Mouse (Mus musculus) CH12.LX (cell line): ENCODE results near the gene Plekha8. TPM values are rescaled to one million over a fixed set of nuclear protein-coding genes. Genes with fewer than 3 reads are reported as not detected.

Source experiments
- DNase-seq: peaks from one replicate; pipeline ENCODE4 v3.0.0-alpha.2; 2013; ENCODE audit errors: extremely low read depth
- H3K27ac ChIP-seq: 2 replicates; pipeline ENCODE4 v1.5.1; 2012; ENCODE audit warnings: low read depth, mild to moderate bottlenecking, control low read depth, moderate library complexity; ENCODE audit not compliant: insufficient read depth
- H3K27me3 ChIP-seq: replicated peaks from 2 replicates; pipeline ENCODE3; 2012; ENCODE audit warnings: inconsistent platforms
- H3K36me3 ChIP-seq, 2 experiments: replicated peaks in 1 of 2; 2 replicates each; pipeline versions ENCODE3 to v1.6.1; 2012; ENCODE audit warnings: inconsistent platforms in 1 of 2, low read length in 1 of 2, mild to moderate bottlenecking in 1 of 2, mixed read lengths in 1 of 2, moderate library complexity in 1 of 2; ENCODE audit not compliant: control insufficient read depth in 1 of 2, insufficient read depth in 1 of 2
- H3K4me1 ChIP-seq, 2 experiments: 2 replicates each; pipeline ENCODE4 v1.6.1; 2012; ENCODE audit warnings: inconsistent platforms in 1 of 2, moderate library complexity in 1 of 2; ENCODE audit not compliant: insufficient read depth in 2 of 2, control insufficient read depth in 1 of 2
- H3K4me2 ChIP-seq: 2 replicates; pipeline ENCODE4 v1.6.1; 2012; ENCODE audit warnings: low read depth, mild to moderate bottlenecking, control low read depth; ENCODE audit not compliant: poor library complexity, insufficient read depth, severe bottlenecking
- H3K4me3 ChIP-seq, 3 experiments: fragments of 150-350 bp in 1 of 3; sonication (generic) in 1 of 3; replicated peaks in 1 of 3; 2 replicates each; pipeline versions ENCODE3 to v1.5.1; 2011 to 2012; ENCODE audit warnings: low read depth in 2 of 3, low read length in 2 of 3, mild to moderate bottlenecking in 2 of 3, moderate library complexity in 2 of 3, control low read depth in 1 of 3, improper control_type of control experiment in 1 of 3, inconsistent platforms in 1 of 3, mixed read lengths in 1 of 3; ENCODE audit not compliant: poor library complexity in 1 of 3
- H3K79me2 ChIP-seq: replicated peaks from 2 replicates; pipeline ENCODE4 v1.6.1; 2012; ENCODE audit warnings: mild to moderate bottlenecking, moderate library complexity; ENCODE audit not compliant: control insufficient read depth, poor library complexity, insufficient read depth, severe bottlenecking; ENCODE audit errors: extremely low read depth
- H3K9ac ChIP-seq: 2 replicates; pipeline ENCODE4 v1.6.1; 2012; ENCODE audit warnings: low read depth, mild to moderate bottlenecking, control low read depth, moderate library complexity; ENCODE audit not compliant: insufficient read depth
- H3K9me3 ChIP-seq: replicated peaks from 2 replicates; pipeline ENCODE3; 2012; ENCODE audit warnings: low read length, inconsistent platforms, mixed read lengths
- CTCF ChIP-seq, 2 experiments: IDR thresholded peaks in 1 of 2; conservative IDR thresholded peaks in 1 of 2; 2 replicates each; pipeline ENCODE4 v1.5.1; 2011 to 2012; ENCODE audit warnings: low read depth in 2 of 2, low read length in 2 of 2, improper control_type of control experiment in 1 of 2, inconsistent platforms in 1 of 2, mild to moderate bottlenecking in 1 of 2, moderate library complexity in 1 of 2
- E2F4 ChIP-seq: IDR thresholded peaks from 2 replicates; pipeline ENCODE4 v1.6.1; 2011; ENCODE audit warnings: low read depth, low read length, improper control_type of control experiment; ENCODE audit not compliant: insufficient replicate concordance
- ELF1 ChIP-seq: IDR thresholded peaks from 2 replicates; pipeline ENCODE4 v1.6.1; 2014; ENCODE audit warnings: low read depth, mild to moderate bottlenecking, inconsistent platforms, low read length, improper control_type of control experiment
- GABPA ChIP-seq: IDR thresholded peaks from 2 replicates; pipeline ENCODE4 v1.6.1; 2012; ENCODE audit warnings: low read depth, low read length, improper control_type of control experiment, inconsistent platforms; ENCODE audit not compliant: insufficient replicate concordance
- HCFC1 ChIP-seq: IDR thresholded peaks from 2 replicates; pipeline ENCODE4 v1.6.1; 2012; ENCODE audit warnings: low read depth, mild to moderate bottlenecking, inconsistent platforms, low read length, improper control_type of control experiment
- IRF4 ChIP-seq: IDR thresholded peaks from 2 replicates; pipeline ENCODE4 v1.6.1; 2014; ENCODE audit warnings: low read depth, mild to moderate bottlenecking, inconsistent platforms, low read length, improper control_type of control experiment
- KAT2A ChIP-seq: IDR thresholded peaks from 2 replicates; pipeline ENCODE4 v1.6.1; 2012; ENCODE audit warnings: low read length, improper control_type of control experiment, inconsistent platforms; ENCODE audit not compliant: insufficient replicate concordance
- MAZ ChIP-seq: IDR thresholded peaks from 2 replicates; pipeline ENCODE4 v1.6.1; 2012; ENCODE audit warnings: low read depth, mild to moderate bottlenecking, inconsistent platforms, low read length, improper control_type of control experiment, moderate library complexity
- MEF2A ChIP-seq: IDR thresholded peaks from 2 replicates; pipeline ENCODE4 v1.6.1; 2014; ENCODE audit warnings: low read depth, mild to moderate bottlenecking, inconsistent platforms, low read length, improper control_type of control experiment, borderline replicate concordance
- MXI1 ChIP-seq: IDR thresholded peaks from 2 replicates; pipeline ENCODE4 v1.6.1; 2011; ENCODE audit warnings: mild to moderate bottlenecking, low read depth, low read length, improper control_type of control experiment
- MYC ChIP-seq: IDR thresholded peaks from 2 replicates; pipeline ENCODE4 v1.6.1; 2011; ENCODE audit warnings: low read depth, mild to moderate bottlenecking, improper control_type of control experiment, low read length
- NELFE ChIP-seq: IDR thresholded peaks from 2 replicates; pipeline ENCODE4 v1.6.1; 2011; ENCODE audit warnings: low read depth, low read length, improper control_type of control experiment
- PAX5 ChIP-seq: IDR thresholded peaks from 2 replicates; pipeline ENCODE4 v1.6.1; 2012; ENCODE audit warnings: low read length, inconsistent platforms, mixed read lengths
- POLR2A ChIP-seq: IDR thresholded peaks from 2 replicates; pipeline ENCODE4 v1.6.1; 2011; ENCODE audit warnings: low read depth, mild to moderate bottlenecking, improper control_type of control experiment, low read length
- RCOR1 ChIP-seq: conservative IDR thresholded peaks from 2 replicates; pipeline ENCODE4 v1.6.1; 2012; ENCODE audit warnings: low read depth, mild to moderate bottlenecking, inconsistent platforms, low read length, improper control_type of control experiment
- SMC3 ChIP-seq: IDR thresholded peaks from 2 replicates; pipeline ENCODE4 v1.6.1; 2011; ENCODE audit warnings: low read depth, low read length, improper control_type of control experiment
- TCF12 ChIP-seq: IDR thresholded peaks from 2 replicates; pipeline ENCODE4 v1.6.1; 2014; ENCODE audit warnings: low read depth, mild to moderate bottlenecking, inconsistent platforms, low read length, improper control_type of control experiment
- USF1 ChIP-seq: IDR thresholded peaks from 2 replicates; pipeline ENCODE4 v1.6.1; 2014; ENCODE audit warnings: low read depth, mild to moderate bottlenecking, inconsistent platforms, low read length, improper control_type of control experiment
- USF2 ChIP-seq: conservative IDR thresholded peaks from 2 replicates; pipeline ENCODE4 v1.6.1; 2011; ENCODE audit warnings: low read depth, low read length, improper control_type of control experiment
- ZNF384 ChIP-seq: IDR thresholded peaks from 2 replicates; pipeline ENCODE4 v1.6.1; 2012; ENCODE audit warnings: low read depth, low read length, improper control_type of control experiment, inconsistent platforms
- dilution Hi-C: fragments of 300-500 bp; cut with MboI; formaldehyde crosslinking; loops from 2 replicates; pipeline ENCODE4 v1.14.3; 2020; ENCODE audit warnings: low sequenced_read_pairs; ENCODE audit not compliant: extremely low pct_unique_long_range_greater_than_20kb, extremely low pct_ligation_motif_present
- in situ Hi-C: fragments of 300-500 bp; cut with MboI; formaldehyde crosslinking; loops from 3 replicates; pipeline ENCODE4 v1.14.3; 2019; ENCODE audit warnings: low sequenced_read_pairs, low pct_ligation_motif_present, low pct_unique_long_range_greater_than_20kb, mixed read lengths
- polyA plus RNA-seq: library from polyadenylated mRNA; unstranded; fragments of >175 nt; gene quantifications from 2 replicates; pipeline ENCODE4 v1.2.1, GENCODE M21; 2012; ENCODE audit warnings: low read depth; ENCODE audit not compliant: insufficient read length
- total RNA-seq, 2 experiments: library from RNA; depleted of rRNA; stranded (reverse); fragments of 300-350 nt in 1 of 2; fragments of >200 nt in 1 of 2; gene quantifications; 2 replicates each; pipeline ENCODE4 v1.2.3; 2012 to 2014

Gene Plekha8
- total and polyA plus RNA-seq, 3 experiments: 5.8 to 10.2 (median 9.8) TPM

GRCm38 (mm10) chr6:54550801-54551323, 44.0 kb upstream of the Plekha8 start:
- H3K4me1 ChIP-seq: peaks cover 0 to 25% of the 10 kb centered on the region in 2 experiments; a peak in 2 of 4 replicates
- H3K27me3 ChIP-seq: no peaks in the 10 kb centered on the region
- dilution Hi-C loops (no loop called here), in situ Hi-C loops (no loop called here)
- no peaks in the 10 kb centered on the region for H3K79me2 ChIP-seq
- H3K4me3 ChIP-seq: no peak overlapping the region
- no peaks in the 10 kb centered on the region for H3K36me3 ChIP-seq
- no peak overlapping the region for H3K27ac ChIP-seq
- H3K9ac ChIP-seq: no peak overlapping the region
- no peaks in the 10 kb centered on the region for H3K9me3 ChIP-seq
- no peak for DNase-seq
- H3K4me2 ChIP-seq: no peak overlapping the region
- TF ChIP-seq E2F4 (no peak), USF1 (no peak), ELF1 (no peak), IRF4 (no peak), USF2 (no peak), RCOR1 (no peak), NELFE (no peak), KAT2A (no peak), SMC3 (no peak), MYC (no peak), MEF2A (no peak), HCFC1 (no peak), TCF12 (no peak)

GRCm38 (mm10) chr6:54552721-54553413, 42.0 kb upstream of the Plekha8 start:
- Histone ChIP-seq H3K4me3 (no peak overlapping the region), H3K9ac (no peak overlapping the region), H3K4me2 (no peak overlapping the region), H3K4me1 (peaks cover 0 to 16% of the 10 kb centered on the region in 2 experiments; a peak in 2 of 4 replicates), H3K79me2 (no peaks in the 10 kb centered on the region), H3K9me3 (no peaks in the 10 kb centered on the region), H3K36me3 (no peaks in the 10 kb centered on the region), H3K27me3 (no peaks in the 10 kb centered on the region), H3K27ac (no peak overlapping the region)
- TF ChIP-seq MAZ (no peak), POLR2A (no peak), CTCF (conservative IDR thresholded peaks at IDR 0.05 in 1 of 2, IDR thresholded peaks at IDR 0.05 in 1 of 2; ENCODE audit: low read depth in 2 of 2, low read length in 2 of 2) (no peak), MXI1 (no peak), GABPA (no peak), E2F4 (no peak), HCFC1 (no peak), ZNF384 (no peak), PAX5 (no peak)
- in situ Hi-C loops (no loop called here), dilution Hi-C loops (no loop called here)
- no peak for DNase-seq
